8 mouse cellular contexts compared by ENCODE assay signal in the genomic region with DNA sequence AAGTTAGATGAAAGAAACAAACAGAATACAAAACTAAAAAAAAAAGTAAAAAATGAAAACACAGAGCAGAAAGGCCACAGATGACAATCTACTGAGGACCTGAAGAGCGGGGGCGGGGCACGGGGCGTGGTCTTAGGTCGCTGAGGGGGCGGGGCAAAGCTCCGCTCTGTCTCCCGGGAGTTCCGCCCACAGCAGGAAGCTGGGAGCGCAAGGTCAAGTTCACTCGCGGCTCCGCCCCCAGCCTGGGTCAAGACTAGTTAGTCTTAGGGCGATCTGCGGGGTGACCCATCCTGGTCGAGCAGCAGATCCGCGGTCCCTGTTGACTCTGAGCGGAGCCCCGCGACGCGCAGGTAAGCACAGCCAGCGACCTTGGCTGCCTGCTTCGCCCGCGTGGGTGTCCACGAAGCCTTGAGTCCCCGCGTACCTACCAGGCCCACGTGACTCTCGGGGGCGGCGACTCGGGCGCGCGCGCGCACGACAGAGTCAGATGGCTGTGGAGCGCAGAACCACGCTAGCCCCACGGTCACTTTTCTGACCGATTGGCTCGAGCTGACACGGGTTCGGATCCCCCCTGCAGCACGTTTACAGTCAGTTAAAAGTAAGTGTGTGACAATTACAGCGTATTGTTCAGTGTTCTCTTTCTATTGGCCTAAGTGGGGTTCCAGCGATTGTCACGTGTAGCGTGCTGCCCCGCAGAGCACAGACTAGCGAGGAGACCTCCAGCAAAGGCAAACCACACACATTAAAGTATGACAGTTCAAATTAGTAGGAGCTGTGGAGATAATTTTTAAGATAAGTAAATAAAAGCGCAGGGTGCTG. TPM values are rescaled to one million over a fixed set of nuclear protein-coding genes. Genes with fewer than 3 reads are reported as not detected.
DNase-seq lines count a peak whose midpoint lies in the region; ATAC-seq lines count a peak whose summit lies in the region.

No protein-coding gene starts in this region.

- peak; percentile 94 for DNase-seq in R1 (ENCODE audit: low read depth, low spot score)
- DNase-seq in cerebellum, postnatal 25 days = peak; percentile 74 to 84
- peak; percentile 61 to 67 for DNase-seq in frontal cortex, postnatal 25 days (ENCODE audit: low spot score in 2 of 2)
- peak; percentile 72 for DNase-seq in hindbrain, embryonic 14.5 days (ENCODE audit: low spot score)
- peak; percentile 67 to 71 for DNase-seq in layer of hippocampus, postnatal 36 days
- DNase-seq in lung, postnatal 36 days = peak; percentile 95
- peak; percentile 93 for DNase-seq in retina, postnatal 1 day
- DNase-seq in urinary bladder, adult 18-20 months (ENCODE audit: low spot score in 2 of 2) = peak; percentile 85 to 93

- WGBS in hindbrain, embryonic 14.5 days = 2% methylated on average over 56 of the region's 56 CpGs

- peak overlapping the region; percentile 49; the same call in 1 of the 2 replicates for H3K27ac ChIP-seq in hindbrain, embryonic 14.5 days

- H3K9me3 ChIP-seq in hindbrain, embryonic 14.5 days (ENCODE audit: control insufficient read depth, low read length) = no peaks in the 10 kb centered on the region

- H3K9ac ChIP-seq in hindbrain, embryonic 14.5 days = peak overlapping the region; percentile 54

- H3K27me3 ChIP-seq in hindbrain, embryonic 14.5 days (ENCODE audit: control insufficient read depth, insufficient read depth, low read length) = 0 out of 2 replicates have a peak, but pooled peaks cover 4% of the 10 kb centered on the region

- no peaks in the 10 kb centered on the region for H3K36me3 ChIP-seq in hindbrain, embryonic 14.5 days (replicated peaks; ENCODE audit: control insufficient read depth, insufficient read depth)

- peaks cover 11% of the 10 kb centered on the region; the same call in 1 of the 2 replicates for H3K4me1 ChIP-seq in hindbrain, embryonic 14.5 days (replicated peaks; ENCODE audit: control insufficient read depth, insufficient read depth, low read length)

- ATAC-seq in hindbrain, embryonic 14.5 days (ENCODE audit: low FRiP score) = peak; percentile 76

- peak overlapping the region; percentile 43 for H3K4me3 ChIP-seq in hindbrain, embryonic 14.5 days (replicated peaks; ENCODE audit: low read length)

- peak overlapping the region; percentile 84 for H3K4me2 ChIP-seq in hindbrain, embryonic 14.5 days (replicated peaks)

RNA-seq across cellular contexts. Expression of a gene that starts 9.4 kb away (rescaled TPM):
- 1.6 and 1.7 TPM in 2 replicates for polyA plus RNA-seq in hindbrain, embryonic 14.5 days (2014; fragmentation: Nextera tagmentation; extraction: Ambion mirVana)
- total RNA-seq in layer of hippocampus, postnatal 36 days (2021) = 1 to 10 TPM; 1.1 to 1.6 TPM

Comparison
In these comparisons a context has a peak if more than half of its experiments do, and no peak if none do; other contexts are left out.
1. Peak in every context shown above with its lines: DNase-seq, ATAC-seq, H3K4me3 ChIP-seq and H3K27ac ChIP-seq.